Mouse (Mus musculus) left cerebral cortex, postnatal 36 days (tissue): ENCODE measurements at regions not wholly inside any gene's neighbourhood (a gene's known extent, or its start where the extent isn't known, plus 50 kb on each side); places are given as distances from the start of the nearest gene placed in this dataset.
"Not testable (repeated sequence)": the region's sequence is repeated elsewhere in the genome, so short reads cannot be mapped to it uniquely, and the experiment has no call there.

Experiments used
- DNase-seq, 2 experiments: peaks; one replicate each; pipeline ENCODE4 v3.0.0; 2021 to 2022; ENCODE audit warnings: low spot score in 2 of 2, mixed read lengths in 1 of 2
- intact Hi-C: fragments of 180-260 bp; cut with DNase I; formaldehyde crosslinking; loops from one replicate; pipeline ENCODE4 v1.15.1; 2025

DNA sequence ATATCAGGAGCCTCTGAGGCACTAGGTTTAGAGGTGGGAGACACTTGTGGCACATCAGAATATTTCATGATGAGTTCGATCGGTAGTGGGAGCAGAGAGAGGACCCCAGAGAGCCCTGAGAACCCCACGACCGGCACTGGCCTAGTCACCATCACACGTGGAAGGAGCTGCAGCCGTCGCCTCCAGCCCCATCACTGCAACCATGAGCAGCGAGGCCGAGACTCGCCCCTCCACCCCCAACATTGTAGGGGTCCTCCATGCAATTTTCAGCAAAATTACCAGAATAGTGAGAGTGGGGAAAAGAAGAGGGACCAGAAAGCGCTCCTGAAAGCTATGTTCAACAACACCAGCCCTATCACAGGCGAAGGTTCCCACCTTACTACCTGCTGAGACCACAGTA, 297.0 kb downstream of the Edem1 start:
- intact Hi-C loops = no loop called here
- DNase-seq = no peak

DNA sequence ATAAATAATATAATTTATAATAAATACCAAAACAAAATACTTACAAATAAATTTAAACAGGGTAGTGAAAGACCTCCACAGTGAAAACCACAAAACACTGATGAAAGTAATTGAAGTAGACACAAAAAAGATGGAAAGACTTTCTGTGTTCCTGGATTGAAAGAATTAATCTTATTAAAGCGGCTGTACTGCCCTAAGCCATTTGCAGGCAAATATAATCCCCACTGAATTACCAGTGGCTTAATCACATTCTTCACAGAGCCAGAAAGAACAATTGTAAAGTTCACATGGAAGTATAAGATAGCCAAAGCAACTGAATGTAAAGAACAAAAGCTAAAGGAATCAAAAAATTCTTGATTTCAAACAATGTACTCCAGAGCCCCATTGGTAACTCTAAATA, 298.8 kb downstream of the Edem1 start:
- intact Hi-C loops = no loop called here
- no peak for DNase-seq

DNA sequence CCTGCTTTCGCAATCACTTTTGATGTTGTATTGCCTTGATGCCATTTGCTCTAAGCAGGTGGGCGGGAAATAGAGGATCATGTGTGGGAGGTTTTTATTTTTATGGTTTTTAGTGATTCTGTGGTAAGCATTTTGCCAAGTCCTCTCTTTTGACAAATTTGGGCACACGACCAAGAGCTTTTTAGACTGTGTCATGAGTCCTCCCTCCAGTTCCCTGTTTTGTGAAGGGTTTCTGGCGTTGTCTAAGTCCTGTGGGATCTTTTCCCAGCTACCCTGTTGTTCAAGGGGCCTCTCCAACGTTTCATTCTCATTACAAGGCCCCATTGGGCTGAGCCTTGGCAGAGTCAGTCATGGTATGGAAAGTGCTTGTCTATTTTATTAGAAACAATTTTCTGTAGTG, 317.7 kb downstream of the Edem1 start:
- intact Hi-C loops = loop anchor here (10.0 kb wide), 1 partner anchor 271 kb away; no protein-coding TSS in a partner anchor
- no peak for DNase-seq

DNA sequence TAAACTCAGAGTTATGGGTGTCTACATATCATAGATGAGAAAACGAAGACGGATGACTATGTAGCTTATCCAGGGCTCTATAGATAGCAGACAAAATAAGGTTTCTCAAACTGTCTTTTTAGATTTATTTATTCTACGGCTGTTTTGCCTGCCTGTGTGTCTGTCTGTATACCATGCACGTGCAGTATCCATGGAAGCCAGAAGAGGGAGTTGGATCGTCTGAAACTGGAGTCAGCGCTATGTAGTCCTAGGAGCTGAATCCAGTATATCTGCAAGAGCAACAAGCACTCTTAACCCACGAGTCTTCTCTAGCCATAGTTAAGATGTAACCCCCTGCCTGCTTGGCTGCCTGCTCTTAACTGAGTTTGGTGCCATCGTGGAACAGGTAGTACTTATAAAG, 320.6 kb downstream of the Edem1 start:
- DNase-seq = no peak
- intact Hi-C loops = loop anchor here (10.0 kb wide), 1 partner anchor 274 kb away; no protein-coding TSS in a partner anchor

DNA sequence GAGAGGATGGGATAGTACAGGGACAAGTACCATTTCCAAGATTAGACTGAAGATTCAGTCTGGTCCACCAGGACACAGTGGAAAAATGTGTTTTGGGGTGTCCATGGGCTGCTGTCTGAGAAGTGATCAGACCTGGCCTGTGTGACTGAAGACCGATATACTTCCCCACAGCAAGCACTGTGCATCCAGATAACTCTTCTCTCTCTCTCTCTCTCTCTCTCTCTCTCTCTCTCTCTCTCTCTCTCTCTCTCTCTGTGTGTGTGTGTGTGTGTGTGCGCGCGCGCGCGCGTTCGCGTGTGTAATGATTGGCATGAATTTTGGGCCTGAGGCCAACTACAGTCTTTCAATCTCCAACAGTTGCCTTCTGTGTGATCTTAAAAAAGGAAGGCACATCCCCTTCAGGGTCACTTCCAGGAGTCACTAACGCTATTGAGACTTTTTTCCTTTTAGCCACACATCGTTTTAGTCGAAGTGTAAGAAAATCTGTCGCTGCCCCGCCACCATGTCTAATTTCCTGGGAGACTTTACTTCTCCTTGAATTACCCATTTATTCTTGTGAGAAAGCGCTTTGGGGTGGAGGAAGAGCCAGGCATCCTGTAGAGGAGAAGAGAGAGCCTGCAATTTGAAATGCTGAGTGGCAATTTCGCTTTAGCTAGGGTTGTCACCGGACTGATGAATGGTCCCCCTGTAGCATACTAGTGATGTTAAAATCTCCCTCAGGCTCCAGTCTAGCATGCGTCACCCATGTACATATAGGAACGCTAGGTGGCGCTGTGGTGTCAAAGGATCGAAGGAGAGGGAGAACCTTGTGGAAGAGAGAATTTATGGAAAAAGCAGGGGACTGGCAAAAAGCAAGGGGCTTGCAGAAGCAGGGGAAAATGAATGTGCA, 321.8 kb downstream of the Edem1 start:
- intact Hi-C loops = no loop called here
- peak; percentile 82 to 86 for DNase-seq

DNA sequence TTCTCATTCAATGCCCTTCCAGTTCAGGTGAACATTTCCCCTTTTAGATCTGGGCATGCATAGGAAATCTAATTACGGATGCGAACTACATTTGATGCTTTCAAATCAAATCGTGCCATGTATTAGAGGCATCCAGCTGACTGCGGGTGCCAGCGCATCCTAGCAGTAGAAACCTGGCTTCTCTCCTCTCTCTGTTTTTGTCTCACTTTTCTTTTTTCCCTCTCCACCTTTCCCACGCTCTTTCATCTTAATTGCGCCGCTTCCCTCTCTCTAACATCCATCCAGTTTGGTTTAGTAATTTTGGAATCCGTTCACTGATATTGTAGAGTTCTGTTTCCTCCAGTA, 322.4 kb downstream of the Edem1 start:
- no peak for DNase-seq
- intact Hi-C loops = no loop called here

DNA sequence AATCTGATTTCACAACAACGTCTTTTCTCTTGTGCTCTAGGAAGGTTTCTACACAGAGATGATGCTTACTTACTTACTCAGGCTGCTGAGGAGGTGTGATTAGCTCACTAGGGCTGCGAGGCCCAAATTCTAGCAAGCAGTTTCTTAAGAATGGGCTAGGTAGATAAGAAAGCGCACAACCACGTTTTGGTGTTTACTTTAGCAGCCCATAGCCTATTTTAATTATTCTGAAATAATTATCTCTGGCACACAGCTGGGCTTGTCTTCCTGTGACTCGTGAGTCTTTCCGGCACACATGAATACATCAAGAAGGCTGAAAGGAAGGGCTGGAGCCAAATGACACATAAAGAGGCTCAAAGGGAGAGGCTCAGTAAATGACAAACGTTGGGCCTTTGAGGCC, 325.2 kb downstream of the Edem1 start:
- intact Hi-C loops = no loop called here
- DNase-seq = no peak

DNA sequence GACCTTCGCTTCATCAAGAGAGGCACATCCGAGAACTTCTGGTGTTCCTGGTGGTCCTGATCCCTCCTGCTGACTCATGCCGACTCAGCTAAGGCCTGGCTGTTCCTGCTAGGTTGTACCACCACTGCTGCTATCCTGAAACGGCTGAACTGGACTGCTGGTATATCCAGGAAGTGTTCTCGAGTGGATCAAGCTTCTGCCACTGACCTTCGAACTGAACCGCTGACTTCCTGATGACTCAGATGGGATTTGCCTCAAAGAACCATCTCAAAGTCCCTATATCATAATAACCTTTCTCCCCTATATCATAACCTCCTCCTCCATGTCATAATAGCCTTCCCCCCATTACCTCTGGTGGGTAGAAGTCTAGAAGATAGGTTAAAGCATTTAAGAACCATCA, 331.1 kb downstream of the Edem1 start:
- DNase-seq = no peak
- intact Hi-C loops = no loop called here

DNA sequence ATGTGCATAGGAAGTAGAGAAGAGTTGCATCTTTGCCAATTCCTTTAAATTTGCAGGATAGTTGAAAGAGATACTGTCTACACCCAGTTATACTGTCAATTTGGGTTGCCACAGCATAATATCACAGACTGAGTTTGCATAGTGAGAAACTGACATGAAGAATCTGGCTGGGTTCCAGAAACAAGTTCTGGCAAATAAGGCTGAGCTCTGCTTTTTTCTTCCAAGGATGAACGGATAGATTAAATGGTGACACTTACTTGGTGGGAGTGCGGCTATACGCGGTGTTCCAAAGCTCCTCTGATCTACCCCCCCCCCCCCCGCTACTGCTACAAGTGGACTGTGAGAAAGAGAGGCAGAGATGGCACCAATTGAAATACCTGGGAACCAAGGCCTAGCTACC, 339.0 kb downstream of the Edem1 start:
- intact Hi-C loops = no loop called here
- no peak for DNase-seq

DNA sequence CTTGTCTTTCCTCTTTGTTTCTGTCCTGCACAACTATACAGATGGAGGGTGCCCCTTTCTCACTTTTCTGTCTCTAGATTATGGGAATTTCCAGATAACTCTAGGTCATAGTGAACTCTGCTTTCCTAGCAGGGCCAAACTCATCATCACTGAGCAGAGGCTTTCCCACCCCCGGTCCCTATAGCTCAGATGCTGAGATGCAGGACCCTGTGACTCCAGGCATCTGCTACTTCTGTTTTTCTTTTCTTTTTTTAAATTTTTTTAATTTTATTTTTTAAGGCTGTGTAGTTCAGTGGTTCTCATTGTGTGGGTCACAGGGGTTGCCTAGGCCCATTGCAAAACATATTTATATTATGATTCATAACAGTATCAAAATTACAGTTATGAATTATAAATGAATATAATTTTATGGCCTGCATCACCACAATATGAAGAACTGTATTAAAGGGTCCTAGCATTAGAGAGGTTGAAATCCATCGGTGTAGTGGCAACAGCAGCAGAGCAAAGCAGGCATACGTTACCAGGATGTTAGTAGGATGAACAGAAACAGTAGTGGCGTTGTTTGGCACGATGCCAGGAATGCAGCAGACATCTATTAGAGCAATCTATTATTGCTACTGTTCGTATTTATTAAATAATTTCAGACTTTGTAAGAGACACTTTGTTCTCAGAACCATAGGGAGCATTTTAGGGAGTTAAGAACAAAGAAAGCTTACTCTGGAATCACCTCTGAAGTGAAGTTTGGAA, 343.8 kb downstream of the Edem1 start:
- intact Hi-C loops = no loop called here
- no peak for DNase-seq

DNA sequence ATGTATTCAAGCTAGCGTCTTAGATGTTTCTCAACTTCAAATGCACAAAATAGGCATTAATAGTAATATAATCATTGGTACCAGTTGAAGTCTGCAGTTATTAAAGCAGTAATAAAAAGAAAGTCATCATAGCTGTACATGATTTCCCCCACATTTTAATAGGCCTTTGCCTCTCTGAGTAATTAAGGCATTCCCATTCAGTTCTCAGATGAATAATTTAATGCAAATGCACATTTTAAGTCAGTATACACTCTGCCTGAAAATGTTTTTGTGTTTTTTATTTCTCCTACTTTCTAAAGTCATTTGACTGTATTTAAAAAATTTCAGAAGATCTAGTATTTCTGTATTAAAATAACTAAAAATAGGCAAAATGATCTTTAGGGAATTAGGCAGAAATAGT, 344.6 kb downstream of the Edem1 start:
- intact Hi-C loops = no loop called here
- DNase-seq = no peak

DNA sequence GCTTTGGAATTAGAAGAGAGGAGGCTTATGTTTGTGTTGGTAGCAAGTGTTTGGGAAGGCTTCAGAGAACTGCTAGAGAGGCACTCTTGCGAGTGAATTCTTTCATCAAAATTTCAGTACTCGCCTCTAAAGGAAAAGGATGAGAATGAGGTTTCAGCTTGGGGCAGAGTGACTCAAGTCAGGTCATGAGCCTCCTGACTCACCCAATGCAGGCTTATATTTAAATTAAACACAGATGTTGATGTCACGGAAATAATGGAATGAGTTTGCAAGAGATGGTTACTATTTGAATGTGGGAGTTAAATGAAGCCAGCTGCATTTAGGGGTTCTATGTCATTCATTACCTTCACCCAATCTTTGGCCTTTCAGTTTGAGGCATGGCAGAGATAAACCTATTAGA, 348.4 kb downstream of the Edem1 start:
- no peak for DNase-seq
- intact Hi-C loops = no loop called here

DNA sequence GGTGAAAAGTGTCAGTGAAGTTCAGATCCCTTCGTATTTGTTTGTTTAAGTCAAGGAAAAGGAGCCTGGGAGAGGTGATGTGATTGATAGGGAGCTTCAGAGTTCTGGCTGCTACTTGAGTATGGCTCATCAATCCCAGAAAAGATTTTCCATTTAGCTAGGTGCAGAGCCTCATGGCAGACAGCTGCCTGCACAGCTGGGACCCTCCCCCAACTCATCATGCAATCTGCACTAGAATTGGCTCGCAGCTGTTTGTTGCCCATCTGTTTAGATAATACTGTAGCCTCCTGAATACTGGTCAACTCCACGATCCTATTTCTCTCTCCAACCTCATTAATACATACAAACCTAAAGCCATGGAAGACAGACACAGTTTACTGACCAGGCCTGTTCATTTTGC, 354.4 kb downstream of the Edem1 start:
- intact Hi-C loops = no loop called here
- DNase-seq = no peak

DNA sequence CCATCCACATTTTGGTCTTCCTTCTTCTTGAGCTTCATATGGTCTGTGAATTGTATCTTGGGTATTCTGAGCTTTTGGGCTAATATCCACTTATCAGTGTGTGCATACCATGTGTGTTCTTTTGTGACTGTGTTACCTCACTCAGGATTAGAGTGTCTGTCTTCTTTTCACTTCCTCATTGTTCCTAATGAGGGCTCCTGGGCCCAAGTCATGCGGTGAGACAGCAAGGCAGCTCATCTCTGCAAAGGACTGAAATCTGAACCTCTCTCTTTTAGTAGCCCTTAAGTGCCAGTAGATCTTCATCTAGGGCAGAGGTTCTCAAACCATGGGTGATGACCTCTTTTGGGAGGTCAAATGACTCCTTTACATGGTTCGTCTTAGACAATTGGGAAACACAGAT, 364.6 kb downstream of the Edem1 start:
- DNase-seq, intact Hi-C loops: not testable (repeated sequence)

DNA sequence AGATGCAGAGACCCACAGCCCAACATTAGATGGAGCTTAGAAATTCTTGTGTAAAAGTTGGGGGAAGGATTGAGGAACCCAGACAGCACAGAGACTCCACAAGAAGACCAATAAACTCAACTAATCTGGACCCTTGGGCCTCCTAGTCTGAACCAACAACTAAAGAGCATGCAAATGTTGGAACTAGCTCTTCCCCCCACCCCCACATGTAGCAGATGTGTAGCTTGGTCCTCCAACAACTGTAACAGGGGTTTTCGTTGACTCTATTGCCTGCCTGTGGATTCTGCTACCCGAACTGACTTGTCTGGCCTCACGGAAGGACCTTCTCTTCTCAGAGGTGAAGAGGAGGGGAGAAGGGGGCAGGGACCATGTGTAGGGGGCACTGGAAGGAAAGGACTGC, 365.2 kb downstream of the Edem1 start:
- DNase-seq = no peak
- intact Hi-C loops = no loop called here

DNA sequence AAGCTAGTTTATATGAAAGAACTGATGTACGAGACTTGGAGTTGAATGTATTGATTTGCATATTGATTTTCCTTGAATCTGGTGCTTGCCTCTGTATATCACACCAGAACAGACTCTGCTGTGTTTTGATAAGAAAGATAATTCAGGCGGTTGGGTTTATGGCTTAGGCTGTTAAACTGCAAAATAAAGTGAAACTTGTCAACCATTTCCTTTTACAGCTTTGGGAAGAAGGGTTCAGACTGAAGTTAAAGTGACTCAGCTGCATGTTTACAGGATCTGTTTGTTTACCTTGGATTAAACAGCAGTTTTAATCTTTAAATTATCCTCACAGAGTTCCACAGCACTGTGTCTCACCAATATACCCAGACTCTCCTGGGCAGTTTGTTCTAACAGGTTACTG, 381.3 kb downstream of the Edem1 start:
- intact Hi-C loops = no loop called here
- DNase-seq = no peak

DNA sequence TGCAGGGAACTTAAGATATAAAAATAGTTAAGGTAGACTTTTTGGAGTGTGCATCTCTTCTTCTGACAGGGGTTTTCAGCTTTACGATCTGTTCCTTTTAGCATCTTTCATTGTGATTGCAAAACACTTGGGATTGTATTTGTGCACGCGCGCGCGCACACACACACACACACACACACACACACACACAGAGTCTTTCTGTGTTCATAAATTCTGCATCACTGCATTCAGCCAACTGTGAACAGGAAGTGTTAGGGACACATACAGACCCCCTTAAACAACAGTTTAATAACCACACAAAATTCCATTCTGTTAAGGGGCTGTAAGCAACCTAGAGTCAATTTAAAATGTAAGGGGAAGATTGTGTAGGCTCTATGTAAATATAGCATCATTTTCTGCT, 401.9 kb downstream of the Edem1 start:
- DNase-seq = no peak
- intact Hi-C loops = no loop called here

DNA sequence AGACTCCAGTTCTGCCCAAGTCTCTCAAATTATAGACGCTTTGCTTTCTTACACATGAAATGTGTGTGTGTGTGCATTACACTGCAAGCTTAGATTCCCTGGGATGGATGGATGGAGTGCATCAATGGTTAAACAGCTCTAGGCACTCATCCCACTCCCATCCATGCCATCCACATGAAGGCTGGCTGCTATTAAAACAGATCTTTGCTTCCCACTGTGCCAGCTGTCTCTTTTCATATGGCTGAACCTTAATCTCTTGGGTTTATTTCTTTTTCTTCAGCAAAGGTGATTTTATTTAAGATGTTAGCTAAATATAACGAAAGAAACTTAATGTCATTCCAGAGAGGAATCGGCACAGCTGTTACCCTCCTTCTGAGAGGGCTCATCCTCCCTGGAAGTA, 405.0 kb downstream of the Edem1 start:
- intact Hi-C loops = no loop called here
- peak in 1 of 2 experiments; percentile 6 for DNase-seq

DNA sequence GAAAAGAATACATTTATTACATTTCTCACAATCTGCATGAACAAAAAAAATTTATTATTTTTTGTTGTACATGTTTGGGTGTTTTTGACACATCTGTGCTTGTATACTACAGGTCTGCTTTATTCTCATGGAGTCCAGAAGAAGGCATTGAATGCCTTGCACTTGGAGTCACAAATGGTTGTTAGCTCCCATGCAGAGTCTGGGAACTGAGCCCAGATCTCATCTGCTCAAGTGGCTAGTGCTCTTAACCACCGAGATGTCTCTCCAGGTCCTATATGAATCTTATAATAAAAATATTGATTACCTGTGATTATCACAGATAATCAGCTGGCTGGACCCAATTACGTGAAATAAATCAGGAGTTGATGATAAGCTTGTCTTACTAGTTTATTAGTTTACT, 417.2 kb downstream of the Edem1 start:
- no peak for DNase-seq
- intact Hi-C loops = no loop called here

DNA sequence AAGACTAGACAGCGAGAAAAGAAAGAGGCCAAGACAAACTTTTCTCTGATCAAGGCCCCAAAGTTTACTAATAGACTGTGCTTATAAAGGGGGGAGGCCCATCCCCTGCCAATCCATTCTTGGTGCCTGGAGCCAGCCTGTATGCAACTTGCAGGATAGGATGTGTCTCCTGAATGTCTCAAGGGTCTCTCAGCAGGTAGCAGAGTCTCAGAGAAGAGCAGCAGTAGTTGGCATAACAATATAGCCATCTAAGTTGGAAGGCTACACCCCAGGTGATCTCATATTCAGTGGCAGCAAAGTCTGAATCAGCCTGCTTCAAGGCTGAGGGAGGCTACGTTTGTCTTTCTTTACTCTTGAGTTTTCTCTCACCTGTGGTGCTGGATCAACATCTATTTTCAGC, 418.1 kb downstream of the Edem1 start:
- intact Hi-C loops, DNase-seq: not testable (repeated sequence)
